Mouse (Mus musculus): ENCODE measurements around the gene BC035044.

- no peak for TF ChIP-seq POLR2A (IDR thresholded peaks at IDR 0.05; ENCODE audit: low read depth, low read length)
- TF ChIP-seq CTCF (conservative IDR thresholded peaks at IDR 0.05; ENCODE audit: insufficient read depth, insufficient read length, low read depth, low read length): no peak
Measured at GRCm38 (mm10) chr6:128844586-128845080, 46.3 kb downstream of the BC035044 start.

Measured in kidney, adult 2 months (tissue).